Mouse (Mus musculus) ES-E14 (cell line): ENCODE data around the gene H2afj. TPM values are rescaled to one million over a fixed set of nuclear protein-coding genes. Genes with fewer than 3 reads are reported as not detected.

ENCODE experiments used
- DNase-seq: peaks from one replicate; pipeline ENCODE4 v3.0.0-alpha.2; 2013; ENCODE audit warnings: low read depth, low spot score
- H3K27ac ChIP-seq: 2 replicates; pipeline ENCODE4 v1.5.1; 2012; ENCODE audit warnings: low read depth, mild to moderate bottlenecking, low read length, moderate library complexity, mixed read lengths; ENCODE audit not compliant: poor library complexity, insufficient read depth, severe bottlenecking
- H3K36me3 ChIP-seq: 2 replicates; pipeline ENCODE4 v1.6.1; 2012; ENCODE audit warnings: mild to moderate bottlenecking, low read length, moderate library complexity, mixed read lengths; ENCODE audit not compliant: control insufficient read depth, poor library complexity, insufficient read depth, severe bottlenecking
- H3K4me1 ChIP-seq, 2 experiments: fragments of 150-350 bp in 1 of 2; sonication (generic) in 1 of 2; 2 replicates each; pipeline ENCODE4 v1.6.1; 2012; ENCODE audit warnings: low read length in 2 of 2, mild to moderate bottlenecking in 1 of 2, mixed read lengths in 1 of 2; ENCODE audit not compliant: control insufficient read depth in 2 of 2, insufficient read depth in 2 of 2, poor library complexity in 1 of 2
- H3K4me3 ChIP-seq, 2 experiments: fragments of 150-350 bp in 1 of 2; sonication (generic) in 1 of 2; 2 replicates each; pipeline ENCODE4 v1.5.1; 2012; ENCODE audit warnings: low read length in 2 of 2, low read depth in 1 of 2, mild to moderate bottlenecking in 1 of 2, mixed read lengths in 1 of 2; ENCODE audit not compliant: insufficient read depth in 1 of 2, poor library complexity in 1 of 2, severe bottlenecking in 1 of 2
- H3K9ac ChIP-seq: 2 replicates; pipeline ENCODE4 v1.6.1; 2012; ENCODE audit warnings: low read depth, mild to moderate bottlenecking, low read length, mixed read lengths; ENCODE audit not compliant: poor library complexity, insufficient read depth, severe bottlenecking
- H3K9me3 ChIP-seq: fragments of 150-350 bp; sonication (generic); 2 replicates; pipeline ENCODE4 v1.6.1; 2012; ENCODE audit warnings: low read depth, mild to moderate bottlenecking, low read length; ENCODE audit not compliant: control insufficient read depth, insufficient read depth
- CHD2 ChIP-seq: IDR thresholded peaks from 2 replicates; pipeline ENCODE4 v1.6.1; 2014; ENCODE audit warnings: mild to moderate bottlenecking, low read depth, low read length, inconsistent platforms
- HCFC1 ChIP-seq: IDR thresholded peaks from 2 replicates; pipeline ENCODE4 v1.6.1; 2012; ENCODE audit warnings: low read length, inconsistent platforms, borderline replicate concordance; ENCODE audit not compliant: insufficient read depth
- MAFK ChIP-seq: IDR thresholded peaks from 2 replicates; pipeline ENCODE4 v1.6.1; 2014; ENCODE audit warnings: mild to moderate bottlenecking, low read depth, low read length, inconsistent platforms; ENCODE audit not compliant: insufficient read depth
- ZC3H11A ChIP-seq: IDR thresholded peaks from 2 replicates; pipeline ENCODE4 v1.6.1; 2012; ENCODE audit warnings: low read depth, mild to moderate bottlenecking, inconsistent platforms, low read length, borderline replicate concordance
- ZNF384 ChIP-seq: IDR thresholded peaks from 2 replicates; pipeline ENCODE4 v1.6.1; 2012; ENCODE audit warnings: low read depth, low read length, inconsistent platforms
- in situ Hi-C, 2 experiments: fragments of 600-800 bp; cut with MboI; formaldehyde crosslinking; loops; one replicate each; pipeline ENCODE4 v1.15.1; 2025; ENCODE audit warnings: low sequenced_read_pairs in 2 of 2, inconsistent platforms in 1 of 2; ENCODE audit not compliant: unreplicated experiment in 2 of 2
- total RNA-seq: library from RNA; depleted of rRNA; stranded (reverse); fragments of 300-350 nt; gene quantifications from 2 replicates; pipeline ENCODE4 v1.2.3, GENCODE M21; 2012

H2afj gene
- total RNA-seq, 1 experiment, result 185 TPM

GRCm38 (mm10) chr6:136850267-136850666, 42.2 kb downstream of the H2afj start:
- Histone ChIP-seq H3K4me1 (no peaks in the 10 kb centered on the region; a peak in 1 of 4 replicates), H3K9me3 (no peaks in the 10 kb centered on the region), H3K9ac (no peak overlapping the region), H3K36me3 (no peaks in the 10 kb centered on the region), H3K27ac (no peak overlapping the region), H3K4me3 (no peak overlapping the region)
- no peak for DNase-seq
- TF ChIP-seq MAFK (no peak), HCFC1 (no peak), CHD2 (no peak), ZNF384 (no peak), ZC3H11A (no peak)
- in situ Hi-C loops, result no loop called here

GRCm38 (mm10) chr6:136852348-136852747, 44.3 kb downstream of the H2afj start:
- Histone ChIP-seq H3K9me3 (no peaks in the 10 kb centered on the region), H3K4me3 (no peak overlapping the region), H3K9ac (no peak overlapping the region), H3K4me1 (no peaks in the 10 kb centered on the region; a peak in 1 of 4 replicates), H3K36me3 (no peaks in the 10 kb centered on the region), H3K27ac (no peak overlapping the region)
- TF ChIP-seq MAFK, result no peak
- no peak for TF ChIP-seq HCFC1
- TF ChIP-seq ZNF384, result no peak
- no peak for TF ChIP-seq CHD2
- TF ChIP-seq ZC3H11A, result no peak
- DNase-seq, result no peak
- in situ Hi-C loops, result no loop called here

- no peaks in the 10 kb centered on the region for H3K9me3 ChIP-seq
- H3K4me1 ChIP-seq, result no peaks in the 10 kb centered on the region; a peak in 1 of 4 replicates
- H3K9ac ChIP-seq, result no peak overlapping the region
- H3K36me3 ChIP-seq, result no peaks in the 10 kb centered on the region
- DNase-seq, result no peak
- H3K4me3 ChIP-seq, result no peak overlapping the region
- no peak overlapping the region for H3K27ac ChIP-seq
- in situ Hi-C loops, result no loop called here
- TF ChIP-seq HCFC1 (no peak), ZNF384 (no peak), CHD2 (no peak), ZC3H11A (no peak), MAFK (no peak)
Measured at GRCm38 (mm10) chr6:136852762-136853161, 44.7 kb downstream of the H2afj start.

- no peaks in the 10 kb centered on the region for H3K36me3 ChIP-seq
- no peak overlapping the region for H3K9ac ChIP-seq
- H3K4me3 ChIP-seq, result no peak overlapping the region
- no peak for TF ChIP-seq CHD2
- TF ChIP-seq MAFK, result no peak
- TF ChIP-seq ZC3H11A, result no peak
- TF ChIP-seq ZNF384, result no peak
- TF ChIP-seq HCFC1, result no peak
- H3K27ac ChIP-seq, result no peak overlapping the region
- in situ Hi-C loops, result no loop called here
- no peaks in the 10 kb centered on the region for H3K9me3 ChIP-seq
- no peaks in the 10 kb centered on the region; a peak in 1 of 4 replicates for H3K4me1 ChIP-seq
- no peak for DNase-seq
Measured at GRCm38 (mm10) chr6:136854361-136854781, 46.3 kb downstream of the H2afj start.

GRCm38 (mm10) chr6:136855183-136855582, 47.1 kb downstream of the H2afj start:
- H3K9me3 ChIP-seq, result no peaks in the 10 kb centered on the region
- no peak for TF ChIP-seq ZC3H11A
- no peak for TF ChIP-seq CHD2
- TF ChIP-seq HCFC1, result no peak
- TF ChIP-seq MAFK, result no peak
- no peak for TF ChIP-seq ZNF384
- in situ Hi-C loops, result no loop called here
- no peak overlapping the region for H3K9ac ChIP-seq
- H3K4me3 ChIP-seq, result no peak overlapping the region
- no peak overlapping the region for H3K27ac ChIP-seq
- H3K4me1 ChIP-seq, result no peaks in the 10 kb centered on the region; a peak in 1 of 4 replicates
- no peaks in the 10 kb centered on the region for H3K36me3 ChIP-seq
- no peak for DNase-seq
